Mouse (Mus musculus) 3134 (cell line): ENCODE data around the gene Dzip1.

Source experiments
- DNase-seq: peaks from one replicate; pipeline ENCODE4 v3.0.0-alpha.2; 2011; ENCODE audit warnings: low spot score; ENCODE audit not compliant: insufficient read length; ENCODE audit errors: extremely low read depth

Gene Dzip1

GRCm38 (mm10) chr14:118874786-118875415 lies 50.4 kb downstream of the Dzip1 start:
- DNase-seq, result no peak

DNA sequence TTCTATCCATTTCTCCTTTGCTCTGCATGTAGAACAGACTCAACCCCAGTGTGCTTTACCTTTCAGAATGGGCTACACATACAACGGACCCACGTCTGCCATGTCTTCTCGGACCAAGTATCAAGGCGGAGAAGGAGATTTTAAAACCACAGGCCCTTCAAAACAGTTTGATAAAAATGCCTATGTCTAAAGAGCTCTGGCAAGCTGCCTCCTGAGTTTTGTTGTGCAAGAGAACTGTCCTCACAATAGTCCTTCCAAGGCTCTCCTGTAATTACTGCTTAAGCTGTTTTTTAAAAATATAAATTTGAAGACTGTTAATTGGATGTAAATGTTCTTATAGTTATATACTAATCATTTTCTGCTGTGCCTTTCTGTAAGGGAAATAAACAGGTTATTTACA lies 51.1 kb downstream of the Dzip1 start:
- no peak for DNase-seq

GRCm38 (mm10) chr14:118869712-118870111 lies 55.5 kb downstream of the Dzip1 start:
- no peak for DNase-seq

GRCm38 (mm10) chr14:118868102-118868724 lies 57.0 kb downstream of the Dzip1 start:
- DNase-seq, result no peak

DNA sequence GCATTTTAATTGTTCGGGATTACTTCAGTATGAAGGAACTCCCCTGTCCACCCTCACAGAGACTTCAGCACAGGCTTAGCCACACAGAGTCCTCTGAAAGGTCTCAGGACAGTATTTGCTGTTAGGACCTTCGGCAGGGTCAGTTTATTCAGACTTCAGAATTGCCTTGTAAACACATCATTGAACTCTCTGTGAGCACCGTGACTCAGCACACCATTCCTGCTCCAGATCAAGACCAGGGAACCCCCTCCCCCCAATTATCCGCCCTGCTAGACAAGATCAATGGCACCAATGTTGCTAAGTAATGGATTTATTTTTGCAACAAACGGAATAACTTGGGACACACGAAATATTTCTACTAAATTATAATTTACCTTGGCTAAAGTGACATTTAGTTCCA lies 57.9 kb downstream of the Dzip1 start:
- no peak for DNase-seq

GRCm38 (mm10) chr14:118866014-118866811 lies 59.0 kb downstream of the Dzip1 start:
- no peak for DNase-seq

GRCm38 (mm10) chr14:118864905-118865304 lies 60.4 kb downstream of the Dzip1 start:
- DNase-seq, result no peak

GRCm38 (mm10) chr14:118862253-118862652 lies 63.0 kb downstream of the Dzip1 start:
- DNase-seq, result no peak

DNA sequence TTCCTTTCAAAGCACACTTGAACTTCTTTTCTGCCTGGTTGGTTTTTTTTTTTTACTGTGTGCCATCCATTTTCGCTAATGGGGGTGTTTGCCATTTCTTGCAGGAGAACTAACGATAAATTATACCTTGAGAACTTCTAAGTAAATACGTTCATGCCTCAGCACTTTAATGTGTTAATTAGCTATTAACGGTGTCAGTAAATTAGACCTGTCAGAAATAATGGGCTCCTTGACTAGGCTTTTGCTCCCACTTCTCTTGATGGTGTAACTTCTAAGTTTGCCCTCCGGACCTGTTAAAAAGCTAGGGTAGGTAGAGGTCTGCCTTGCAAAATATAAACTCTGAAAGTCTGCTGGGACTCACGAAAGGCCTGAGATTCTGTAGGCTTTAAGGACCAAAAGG lies 66.9 kb downstream of the Dzip1 start:
- DNase-seq, result no peak

GRCm38 (mm10) chr14:118856563-118856962 lies 68.7 kb downstream of the Dzip1 start:
- DNase-seq, result no peak

- DNase-seq, result no peak
Measured at GRCm38 (mm10) chr14:118855141-118855800, 70.0 kb downstream of the Dzip1 start.

GRCm38 (mm10) chr14:118854371-118855114 lies 70.7 kb downstream of the Dzip1 start:
- no peak for DNase-seq

- no peak for DNase-seq
Measured at GRCm38 (mm10) chr14:118851496-118852107, 73.7 kb downstream of the Dzip1 start.

- no peak for DNase-seq
Measured at GRCm38 (mm10) chr14:118850696-118851035, 74.6 kb downstream of the Dzip1 start.

DNA sequence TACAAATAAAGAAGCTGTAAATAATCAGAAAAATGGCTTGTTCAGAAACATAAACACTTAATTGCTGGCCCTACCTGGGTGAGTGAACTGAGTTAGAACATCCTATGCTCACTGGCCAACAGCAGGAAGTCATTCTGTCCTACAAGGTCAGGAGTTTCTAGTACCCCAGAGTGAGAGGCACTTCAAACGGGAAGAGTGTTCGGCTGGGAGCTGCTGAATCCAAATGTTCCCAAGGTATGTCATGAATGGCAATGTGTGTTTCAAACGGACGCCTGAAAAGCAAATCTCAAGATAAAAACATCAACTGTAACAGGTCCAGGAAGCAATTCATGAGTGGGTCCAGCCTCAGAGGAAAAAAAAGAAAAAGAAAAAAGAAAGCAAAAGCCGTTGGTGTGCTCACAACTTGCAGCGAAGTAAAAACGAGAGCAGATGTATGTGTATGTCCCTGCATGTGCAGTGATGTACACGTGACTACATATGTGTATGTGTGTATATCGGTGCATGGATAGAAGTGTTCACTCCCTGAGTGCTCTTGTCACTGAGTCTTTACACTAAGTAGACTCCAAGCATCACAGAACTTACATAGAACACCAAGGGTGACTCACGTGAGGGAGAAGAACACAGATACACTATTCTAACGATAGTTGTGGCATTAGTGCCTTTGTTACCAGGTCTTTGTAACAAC lies 75.1 kb downstream of the Dzip1 start:
- DNase-seq, result no peak

GRCm38 (mm10) chr14:118848171-118848570 lies 77.1 kb downstream of the Dzip1 start:
- DNase-seq, result no peak

- DNase-seq, result no peak
Measured at GRCm38 (mm10) chr14:118846834-118847233, 78.4 kb downstream of the Dzip1 start.

DNA sequence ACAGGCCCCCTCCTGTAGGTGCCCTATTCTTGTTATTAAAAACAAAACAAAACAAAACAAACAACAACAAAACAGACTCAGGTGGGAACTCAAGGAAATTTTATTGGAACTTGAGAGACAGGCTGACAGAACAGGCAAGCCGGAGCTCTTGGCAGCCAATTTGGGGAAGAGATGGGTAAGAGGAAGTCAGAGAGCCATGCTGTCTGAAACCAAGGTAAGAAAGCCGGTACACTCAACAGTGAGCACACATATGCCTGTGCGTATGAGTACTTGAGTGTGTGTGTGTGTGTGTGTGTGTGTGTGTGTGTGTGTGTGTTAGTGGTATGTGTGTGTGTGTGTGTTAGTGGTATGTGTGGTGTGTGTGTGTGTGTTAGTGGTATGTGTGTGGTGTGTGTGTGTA lies 82.9 kb downstream of the Dzip1 start:
- no peak for DNase-seq

GRCm38 (mm10) chr14:118840027-118840426 lies 85.2 kb downstream of the Dzip1 start:
- DNase-seq, result no peak

DNA sequence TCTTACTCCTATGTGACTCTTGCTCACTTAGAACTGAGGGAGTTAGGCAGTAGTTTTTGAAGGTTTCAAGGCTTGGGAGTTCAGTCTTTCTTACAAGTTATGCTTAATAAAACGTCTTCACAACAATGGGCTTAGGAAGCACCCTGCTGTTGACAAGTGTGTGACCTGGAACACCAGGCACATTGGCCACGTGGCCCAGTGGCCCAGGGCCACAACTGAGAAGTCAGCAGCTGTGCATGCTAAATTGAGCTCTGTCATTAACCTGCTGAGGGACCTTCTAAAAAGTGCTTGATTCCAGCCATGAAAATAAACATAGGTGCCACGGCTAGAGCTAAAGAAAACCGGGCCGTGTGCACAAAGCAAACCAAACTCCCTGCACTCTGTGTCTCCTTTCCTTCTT lies 85.8 kb downstream of the Dzip1 start:
- DNase-seq, result no peak
